Mouse (Mus musculus): Measurements from ENCODE around the gene Saal1.
A peak's percentile ranks its signal among the peaks of the same experiment; 100 is the strongest.
"Not testable (repeated sequence)": the region's sequence is repeated elsewhere in the genome, so short reads cannot be mapped to it uniquely, and the experiment has no call there.

The Saal1 gene

DNA sequence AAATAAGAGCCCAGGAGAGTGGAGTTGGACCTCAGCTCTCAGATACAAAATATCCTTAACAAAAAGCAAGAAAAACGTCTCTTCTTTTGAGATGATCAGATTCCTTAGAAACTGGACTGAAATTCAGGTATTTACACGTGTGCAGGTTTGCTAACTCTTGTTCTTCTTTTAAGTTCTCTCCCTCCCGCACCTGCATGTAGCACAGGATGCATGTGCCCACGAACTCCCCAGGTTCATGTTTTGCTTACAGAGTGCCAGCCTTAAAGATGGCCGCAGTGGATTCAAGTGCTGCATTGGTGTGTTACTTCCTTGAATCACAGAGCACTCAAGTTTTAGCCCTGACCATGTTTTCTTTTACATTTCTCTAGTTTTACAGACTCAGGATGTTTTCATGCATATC lies 23.7 kb downstream of the Saal1 start:
- DNase-seq = no peak

- DNase-seq = no peak
These were observed 29.7 kb downstream of the Saal1 start for GRCm38 (mm10) chr7:46680732-46681131.

DNA sequence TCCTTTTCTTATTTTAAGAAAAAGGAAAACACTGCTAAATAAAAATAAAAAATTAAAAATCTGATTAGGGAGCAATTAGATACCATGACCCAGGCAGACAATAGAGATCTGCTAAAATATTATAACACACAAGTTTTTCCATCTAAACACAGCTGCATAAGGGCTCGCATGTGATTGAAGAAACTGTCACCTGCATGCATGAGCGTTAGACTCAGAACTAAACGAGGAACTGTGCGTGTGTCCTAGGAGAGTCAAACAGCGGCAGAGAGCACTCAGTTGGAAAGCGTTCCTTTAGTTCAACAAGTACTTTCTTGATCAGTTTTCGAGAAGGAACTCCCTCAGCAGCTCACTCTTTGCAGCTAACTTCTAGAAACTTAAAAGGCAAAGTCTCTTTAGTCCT lies 31.4 kb downstream of the Saal1 start:
- not testable (repeated sequence) for DNase-seq

GRCm38 (mm10) chr7:46678417-46678816 lies 32.1 kb downstream of the Saal1 start:
- DNase-seq = no peak

DNA sequence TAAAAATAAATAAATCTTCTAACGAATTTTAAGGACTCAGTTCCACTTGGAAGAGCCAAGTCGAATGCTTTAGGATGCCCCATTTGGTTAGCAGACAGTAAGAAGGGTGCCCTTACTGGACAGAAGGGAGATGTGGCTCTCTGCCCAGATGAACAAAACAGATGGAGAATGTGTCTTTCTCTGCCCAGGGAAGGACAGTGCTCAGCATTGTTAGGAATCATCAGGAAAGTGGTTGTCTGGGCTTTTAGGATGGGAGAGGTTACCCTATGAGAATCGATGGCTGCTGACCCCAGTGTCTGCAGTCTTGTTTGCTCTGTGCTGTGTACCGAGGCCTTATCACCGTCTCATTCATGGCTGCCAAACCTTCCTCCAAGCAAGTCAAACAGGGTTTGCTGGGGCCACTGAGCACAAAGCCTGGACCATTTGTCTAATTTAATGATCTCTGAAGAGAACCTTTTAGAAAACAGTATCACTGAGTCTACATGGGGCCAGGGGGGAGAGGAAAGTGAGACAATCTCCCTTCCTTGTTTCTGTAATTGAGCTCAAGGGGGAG lies 33.6 kb downstream of the Saal1 start:
- DNase-seq = no peak

DNA sequence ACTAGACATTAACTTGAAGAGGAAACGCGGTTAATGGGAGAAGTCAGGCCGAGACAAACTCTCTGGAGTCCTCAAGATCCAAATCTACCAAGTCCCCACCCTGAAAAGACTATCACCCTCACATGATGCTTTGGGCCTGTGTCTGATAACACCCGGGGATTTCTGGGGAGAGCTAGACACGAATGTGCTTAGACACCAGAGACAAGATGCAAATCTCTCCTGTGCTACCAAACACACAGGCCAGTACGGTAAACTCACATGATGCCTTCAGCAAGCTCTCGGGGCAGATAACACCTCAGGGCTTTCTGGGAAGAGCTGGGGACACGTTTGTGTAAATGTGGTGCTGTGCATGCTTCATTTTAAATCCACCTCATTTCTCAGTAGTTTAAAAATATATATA lies 34.6 kb downstream of the Saal1 start:
- no peak for DNase-seq

DNA sequence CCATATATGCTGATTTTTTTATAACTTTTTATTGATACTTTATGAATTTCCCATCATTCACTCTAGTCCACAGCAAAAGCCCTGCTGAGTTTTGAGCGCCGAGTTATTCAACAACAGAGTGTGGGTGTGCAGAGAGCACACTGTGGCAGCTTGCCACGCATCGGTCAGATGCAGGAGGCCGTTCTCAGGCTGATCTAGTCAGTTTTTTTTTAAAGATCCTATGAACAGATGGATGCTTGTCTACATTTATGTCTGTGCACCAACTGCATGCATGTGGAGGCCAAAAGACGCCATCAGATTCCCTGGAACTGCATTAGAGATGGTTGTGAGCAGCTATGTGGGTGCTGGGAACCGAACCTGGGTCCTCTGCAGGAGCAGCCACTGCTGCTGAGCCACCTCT lies 35.4 kb downstream of the Saal1 start:
- DNase-seq = no peak

DNA sequence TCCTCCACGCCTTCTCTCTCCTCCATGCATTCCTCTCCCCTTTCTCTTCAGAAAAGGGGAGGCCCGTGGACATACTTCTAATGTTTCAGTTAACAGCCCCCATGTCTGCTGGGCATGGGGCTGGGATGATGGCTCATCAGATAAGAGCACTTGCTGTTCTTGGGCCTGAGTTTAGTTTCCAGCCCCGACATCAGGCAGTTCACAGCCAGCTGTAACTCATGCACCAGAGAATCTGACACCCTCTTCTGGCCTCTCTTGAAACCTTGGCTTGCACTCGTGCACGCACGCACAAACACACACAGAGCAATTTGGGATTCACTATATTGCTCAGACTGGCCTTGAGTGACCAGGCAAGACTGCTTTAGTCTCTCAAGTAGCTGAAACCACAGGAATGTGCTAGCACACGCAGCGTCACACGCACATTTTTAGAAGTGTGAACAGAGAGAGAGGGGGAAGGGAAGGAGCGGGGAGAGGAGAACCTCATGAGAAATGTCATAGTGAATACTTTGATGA lies 38.3 kb downstream of the Saal1 start, which contains the start of gene Tph1:
TSS of gene Tph1 (minus strand) at position 378 of the 513 bp plus-strand sequence.
- DNase-seq = peak; percentile 6 to 14

DNA sequence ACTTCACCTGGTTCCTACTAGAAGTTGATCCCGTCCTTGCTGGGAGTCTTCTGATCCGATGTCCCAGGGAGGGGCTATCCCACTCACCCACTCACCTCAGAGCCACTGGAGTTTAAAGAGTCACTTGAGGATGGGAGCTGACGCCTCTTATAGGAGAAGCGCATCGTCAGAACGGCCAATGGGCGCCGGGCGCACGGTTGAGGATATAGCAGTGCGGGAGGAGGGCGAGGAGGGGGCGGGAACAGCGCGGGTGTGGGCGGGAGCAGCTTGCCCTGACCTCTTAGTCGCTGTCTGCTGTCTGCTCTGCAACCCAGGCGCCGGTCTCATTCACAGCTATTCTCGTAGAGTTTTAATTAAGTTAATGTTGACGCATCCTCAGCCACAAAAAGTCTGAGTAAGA lies 43.2 kb downstream of the Saal1 start:
- DNase-seq = peak; percentile 24 to 43

DNA sequence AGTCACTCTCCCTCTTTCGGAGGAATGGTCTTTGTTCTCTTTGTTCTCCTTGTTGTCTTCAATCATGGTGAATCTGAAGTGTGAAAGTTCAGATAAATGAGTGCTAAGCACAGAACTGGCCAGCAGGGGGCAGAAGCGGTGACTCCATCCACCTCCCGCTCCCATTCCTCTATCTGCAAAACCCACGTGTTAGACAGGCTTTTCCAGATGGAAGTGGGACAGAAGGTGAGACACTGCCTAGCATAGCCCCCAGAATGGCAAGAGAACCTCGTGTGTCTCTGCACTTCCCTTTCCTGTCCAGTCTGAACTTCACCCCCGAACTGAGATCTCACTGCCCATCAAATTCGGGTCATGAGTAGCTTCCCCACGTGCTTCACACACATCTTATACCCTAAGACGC lies 45.2 kb downstream of the Saal1 start:
- peak; percentile 58 to 65 for DNase-seq

DNA sequence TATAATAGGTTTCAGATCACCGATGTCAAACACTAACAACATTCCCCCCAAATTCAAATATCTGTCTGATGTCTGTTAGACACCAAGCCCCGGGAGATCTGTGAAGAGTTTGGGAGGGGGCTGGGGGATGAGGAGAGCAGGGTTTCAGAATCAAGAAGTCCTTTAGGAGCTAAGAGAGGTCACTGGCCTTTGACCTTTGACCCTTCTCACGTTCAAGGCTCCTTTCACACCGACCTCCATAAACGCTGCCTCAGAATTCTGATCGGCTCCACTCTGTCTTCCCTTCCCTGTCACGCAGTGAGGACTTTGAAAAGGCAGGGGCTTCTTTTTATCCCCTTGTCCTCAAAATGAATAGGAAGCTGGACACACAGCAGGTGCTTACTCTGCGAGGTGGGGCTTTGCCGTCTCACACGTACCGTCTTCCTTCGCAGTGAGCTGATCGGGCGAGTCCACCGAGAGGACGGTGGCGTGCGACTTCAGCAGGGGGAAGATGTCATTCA lies 48.8 kb downstream of the Saal1 start:
- no peak for DNase-seq

- no peak for DNase-seq
These were observed 58.2 kb downstream of the Saal1 start for GRCm38 (mm10) chr7:46652279-46652678.

DNA sequence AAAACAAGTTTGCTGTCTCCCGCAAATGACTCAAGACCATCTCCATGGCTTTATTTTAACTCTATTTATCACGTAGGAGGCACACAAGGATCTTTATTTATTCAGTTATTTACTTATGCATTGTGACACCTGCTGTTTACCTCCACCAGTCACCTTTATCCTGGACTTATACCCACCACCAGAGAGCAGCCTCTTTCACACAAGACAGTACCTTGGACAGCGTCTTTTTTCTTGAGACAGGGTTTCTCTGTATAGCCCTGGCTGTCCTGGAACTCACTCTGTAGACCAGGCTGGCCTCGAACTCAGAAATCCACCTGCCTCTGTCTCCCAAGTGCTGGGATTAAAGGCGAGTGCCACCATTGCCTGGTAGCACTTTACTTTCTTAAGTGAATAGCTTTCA lies 60.2 kb downstream of the Saal1 start:
- DNase-seq = not testable (repeated sequence)

- no peak for DNase-seq
These were observed 61.9 kb downstream of the Saal1 start for GRCm38 (mm10) chr7:46648431-46649140.

DNA sequence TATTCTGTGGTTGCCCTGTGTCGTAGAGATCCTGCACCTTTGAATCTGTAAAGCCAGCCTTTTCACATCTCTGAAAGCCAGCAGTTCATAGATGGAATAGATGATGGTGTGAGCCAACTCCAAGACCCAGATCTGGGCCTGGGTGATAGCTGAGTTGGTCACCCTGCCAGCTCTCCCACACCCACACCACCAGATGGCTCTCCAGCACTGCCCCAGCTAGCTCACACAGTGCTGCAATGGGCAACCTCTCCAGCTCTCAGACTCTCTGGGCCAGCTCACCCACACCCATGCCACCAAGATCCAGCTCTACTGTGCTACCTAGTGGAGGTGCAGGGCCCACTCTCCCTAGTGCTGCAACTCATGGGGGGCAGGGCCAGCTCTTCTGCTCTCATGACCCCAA lies 67.3 kb downstream of the Saal1 start:
- DNase-seq = peak; percentile 13 to 16

DNA sequence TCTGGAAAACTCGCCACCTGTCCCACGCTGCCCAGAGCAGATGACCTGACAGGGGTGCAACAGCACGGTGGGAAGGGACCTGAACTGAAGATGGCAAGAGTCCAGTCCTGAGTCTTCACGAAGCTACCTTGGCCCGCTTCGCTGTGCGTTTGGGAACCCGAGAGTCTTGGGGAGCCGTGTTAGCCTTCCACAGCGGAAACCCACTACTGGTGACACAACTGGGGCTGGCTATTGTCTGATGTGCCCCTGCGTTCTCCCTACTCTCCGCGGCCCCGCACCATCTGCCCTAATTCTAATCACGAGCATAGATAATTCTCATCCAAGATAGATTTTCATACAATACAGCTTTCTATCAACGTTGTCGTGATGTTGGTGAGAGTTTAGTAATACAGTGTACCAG lies 70.4 kb downstream of the Saal1 start:
- no peak for DNase-seq

DNA sequence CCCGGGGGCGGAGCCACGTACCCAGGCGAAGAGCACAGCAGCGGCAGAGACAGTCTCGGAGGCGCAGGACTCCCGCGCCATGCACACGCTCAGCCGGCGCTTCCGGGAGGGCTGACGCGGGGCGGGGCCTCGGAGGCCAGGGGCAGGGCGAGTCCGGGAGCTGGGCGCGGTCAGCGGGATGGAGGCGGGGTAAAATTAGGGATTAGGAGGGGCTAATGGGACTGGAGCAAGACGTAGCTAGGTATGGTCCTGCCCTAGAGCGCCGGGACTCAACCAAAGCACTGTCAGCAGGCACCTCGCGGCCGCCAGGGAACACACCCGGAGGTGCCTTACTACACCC lies 70.8 kb downstream of the Saal1 start, which contains the start of gene Sergef:
TSS of gene Sergef (minus strand) at position 116 of the 340 bp plus-strand sequence.
- peak; percentile 90 to 93 for DNase-seq

DNA sequence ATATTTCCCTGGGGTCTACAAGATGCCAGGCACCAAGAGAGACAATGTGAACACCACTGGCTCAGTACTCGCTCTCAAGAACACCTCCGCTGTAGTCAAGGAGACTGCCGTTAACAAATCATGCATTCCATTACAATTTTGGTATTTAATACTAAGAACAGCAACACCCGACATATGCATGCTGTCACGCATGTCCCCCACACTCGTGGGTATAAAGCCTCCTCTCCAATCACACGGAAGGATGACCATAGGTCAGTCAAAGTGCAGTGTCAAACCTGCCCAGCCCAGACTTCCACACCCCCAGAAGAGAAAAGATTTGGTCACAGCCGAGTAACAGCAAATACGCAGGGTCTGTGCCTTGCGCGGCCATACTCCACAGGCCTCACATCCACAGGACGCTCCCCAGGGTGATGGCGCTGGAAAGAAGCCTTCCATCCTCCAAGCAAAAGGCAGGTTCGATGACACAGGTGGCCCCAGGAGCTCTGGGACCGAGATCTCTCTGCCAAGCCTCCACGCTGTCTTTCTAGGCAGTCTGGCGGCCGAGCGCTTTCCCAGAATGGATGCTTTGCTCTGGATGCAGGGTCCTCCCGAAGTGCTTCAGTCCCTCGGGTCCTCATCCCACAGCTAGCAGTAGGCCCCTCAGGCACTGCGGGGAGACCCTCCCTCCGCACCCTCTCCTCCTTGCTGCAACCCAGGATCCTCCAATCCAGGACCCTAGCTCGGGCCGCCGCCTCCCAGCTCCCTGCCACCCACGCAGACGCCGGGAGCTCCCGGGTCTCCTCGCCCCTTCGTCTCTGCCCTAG lies 71.4 kb downstream of the Saal1 start:
- peak in 1 of 2 experiments; percentile 41 for DNase-seq

All from kidney, postnatal 4 days (tissue).